Mouse (Mus musculus) hematopoietic stem cell, adult 5-6 weeks (primary cell): Measurements from ENCODE around the gene Sparcl1. TPM values are rescaled to one million over a fixed set of nuclear protein-coding genes. Genes with fewer than 3 reads are reported as not detected.

ENCODE experiments used
- ATAC-seq, 2 experiments: fragments of 125-278 bp in 1 of 2; replicated peaks in 1 of 2; 2 replicates each; pipeline ENCODE4 v1.8.0; 2016 to 2017; ENCODE audit warnings: inconsistent platforms in 2 of 2, mild to moderate bottlenecking in 2 of 2, moderate number of reproducible peaks in 2 of 2, low read depth in 1 of 2, moderate TSS enrichment in 1 of 2; ENCODE audit not compliant: low FRiP score in 2 of 2, poor library complexity in 2 of 2, severe bottlenecking in 2 of 2, insufficient read depth in 1 of 2, low TSS enrichment in 1 of 2
- total RNA-seq: library from RNA; stranded (forward); fragments of 172-1452, 232-1000 nt; gene quantifications from 2 replicates; pipeline ENCODE4 v1.2.3, GENCODE M21; 2017

The Sparcl1 gene
- not detected in 2 replicates for total RNA-seq

DNA sequence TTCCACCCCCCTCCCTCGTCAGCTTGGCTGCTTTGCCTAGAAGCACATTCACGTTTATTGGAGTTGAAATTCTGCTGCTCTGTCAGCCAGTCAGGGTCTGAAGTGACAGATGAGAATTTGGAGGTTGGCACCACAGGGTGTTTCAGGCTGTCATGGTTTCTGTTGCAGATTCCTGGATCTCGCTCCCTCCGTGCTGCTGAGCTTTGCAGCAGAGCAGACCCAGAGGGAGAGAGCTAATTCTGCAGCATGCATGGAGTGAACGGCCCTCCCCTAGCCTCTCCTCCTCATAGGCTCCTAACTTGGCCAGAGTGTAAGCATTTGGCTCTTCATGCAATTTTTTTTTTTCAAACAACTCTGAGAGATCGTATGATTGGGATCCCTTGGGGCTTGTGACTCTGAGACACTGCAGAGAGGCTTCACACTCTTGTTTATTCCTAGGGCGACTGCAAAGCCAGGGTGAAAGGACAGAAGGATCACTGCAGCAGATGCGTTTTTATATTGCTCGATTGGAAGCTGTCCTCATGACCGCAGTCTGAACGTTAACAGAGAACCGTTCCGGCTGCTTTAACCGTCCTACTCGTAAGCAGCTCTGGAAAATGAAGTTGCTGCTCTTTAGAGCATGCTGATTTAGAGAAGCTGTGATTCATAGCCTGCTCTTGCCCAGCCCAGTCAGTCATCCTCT is at the start of gene Sparcl1:
TSS of gene Sparcl1 (minus strand) at position 243 of the 682 bp plus-strand sequence.
- no peak for ATAC-seq

DNA sequence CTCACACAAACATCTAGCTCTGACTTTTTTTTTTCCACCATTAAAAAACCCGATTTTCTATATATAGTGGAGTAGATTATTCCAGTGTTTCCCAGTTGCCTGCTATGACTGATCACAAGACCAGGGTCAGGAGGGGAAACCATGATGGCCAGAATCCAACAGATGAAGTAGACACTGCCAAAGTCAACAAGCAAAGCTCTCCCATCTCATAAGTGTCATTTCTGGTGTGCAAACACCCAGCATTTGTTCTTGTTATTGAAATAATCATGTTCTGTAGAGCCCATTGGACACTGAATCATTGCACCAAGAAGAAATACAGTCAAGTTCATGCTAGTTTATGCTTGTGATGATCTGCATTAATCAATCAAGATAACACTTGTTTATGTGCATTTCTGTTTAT is 47.9 kb upstream of the Sparcl1 start:
- no peak for ATAC-seq

DNA sequence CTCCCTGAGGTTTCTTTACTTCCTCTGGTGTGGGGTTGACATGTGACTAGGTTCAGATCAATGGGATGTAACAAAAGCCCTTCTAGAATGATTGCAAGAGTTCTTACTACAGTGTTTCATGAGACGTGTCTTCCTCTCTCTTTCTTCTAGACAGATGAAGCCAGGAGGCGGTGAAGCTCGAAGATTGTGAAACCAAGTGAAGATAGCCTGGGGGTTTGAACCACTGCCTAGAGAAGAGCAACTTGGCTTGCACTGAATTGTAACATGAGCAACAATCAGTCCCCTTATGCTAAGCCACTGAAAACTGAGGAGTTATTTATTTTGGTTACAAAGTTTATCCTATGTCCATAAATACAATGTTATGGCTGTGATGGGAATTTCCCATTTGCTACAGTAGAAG is 47.0 kb upstream of the Sparcl1 start:
- no peak for ATAC-seq

DNA sequence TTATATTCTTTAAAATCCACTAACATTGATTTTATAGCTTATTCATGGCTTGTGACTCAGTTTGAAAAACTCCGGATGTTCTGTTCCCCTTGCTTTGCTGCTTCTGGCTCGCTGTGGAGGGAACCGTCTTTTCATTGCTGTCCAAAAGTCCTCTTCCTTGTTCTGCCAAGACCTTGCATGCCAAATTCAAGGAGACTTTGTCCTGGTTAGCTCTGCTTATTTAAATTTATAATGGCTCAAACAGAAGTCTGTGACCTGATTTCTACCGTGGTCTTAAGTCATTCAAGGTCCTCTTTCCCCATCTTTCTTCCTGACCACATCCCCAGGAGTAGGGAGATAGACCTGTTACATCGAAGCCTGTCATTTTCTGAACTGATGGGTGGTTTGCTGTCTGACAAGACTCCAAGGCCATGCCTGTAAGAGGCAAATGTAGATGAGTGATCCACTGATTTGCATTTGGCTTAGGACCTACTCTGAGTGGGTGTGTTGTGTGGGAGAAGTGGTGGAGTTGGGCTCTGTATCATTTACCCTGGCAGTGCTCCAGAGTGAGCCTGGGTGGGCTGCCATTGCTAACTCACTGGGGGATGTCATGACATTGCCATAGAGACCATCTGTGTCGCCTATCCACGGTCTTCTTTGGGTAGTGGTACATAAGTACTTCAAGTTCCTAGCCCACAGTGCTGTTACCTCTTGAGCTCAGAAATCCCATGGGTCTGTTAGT is 45.0 kb upstream of the Sparcl1 start:
- ATAC-seq, result no peak

DNA sequence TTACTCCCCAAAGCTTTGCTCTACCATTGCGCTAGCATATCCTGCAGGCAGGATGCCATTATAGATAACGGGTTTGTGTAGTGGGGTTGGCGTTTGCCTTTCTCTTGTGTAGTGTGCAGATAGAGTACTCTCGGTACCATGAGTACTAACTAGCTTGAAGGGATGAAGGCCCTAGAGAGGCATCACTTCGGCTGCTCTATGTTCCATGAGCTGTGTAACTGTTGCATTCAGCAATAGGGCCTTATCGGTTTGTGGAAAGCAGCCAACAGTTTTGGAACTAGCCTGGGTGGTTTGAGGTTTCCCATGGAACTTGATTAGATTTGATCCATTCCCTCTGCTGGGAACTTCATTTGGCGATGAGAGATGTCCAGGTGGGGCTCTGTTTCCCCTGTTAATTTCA is 44.2 kb upstream of the Sparcl1 start:
- ATAC-seq, result no peak

- ATAC-seq, result no peak
Observed at GRCm38 (mm10) chr5:104150196-104150595, 36.7 kb upstream of the Sparcl1 start.

DNA sequence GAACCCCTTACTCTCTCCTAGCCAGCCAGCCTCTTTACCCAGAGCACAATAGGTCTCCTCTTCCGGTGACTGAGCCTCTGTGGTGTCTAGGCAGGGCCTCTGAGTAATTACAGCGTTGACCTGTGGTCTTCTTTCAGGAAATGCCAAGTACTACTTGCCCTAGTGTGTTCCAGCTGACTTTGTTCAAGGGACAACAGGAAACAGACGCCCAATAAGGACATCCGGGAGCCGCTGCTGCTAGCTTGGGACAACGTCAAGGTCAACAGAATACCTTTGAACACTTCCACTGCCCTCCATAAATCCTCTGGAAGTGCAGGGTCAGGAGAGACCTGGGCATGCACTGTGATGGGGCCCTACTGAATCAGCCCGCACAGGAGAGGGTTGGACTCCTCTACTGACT is 35.8 kb upstream of the Sparcl1 start:
- ATAC-seq, result 0 out of 4 replicates have a peak, but pooled peaks of 1 of the 2 experiments have one; percentile 17

DNA sequence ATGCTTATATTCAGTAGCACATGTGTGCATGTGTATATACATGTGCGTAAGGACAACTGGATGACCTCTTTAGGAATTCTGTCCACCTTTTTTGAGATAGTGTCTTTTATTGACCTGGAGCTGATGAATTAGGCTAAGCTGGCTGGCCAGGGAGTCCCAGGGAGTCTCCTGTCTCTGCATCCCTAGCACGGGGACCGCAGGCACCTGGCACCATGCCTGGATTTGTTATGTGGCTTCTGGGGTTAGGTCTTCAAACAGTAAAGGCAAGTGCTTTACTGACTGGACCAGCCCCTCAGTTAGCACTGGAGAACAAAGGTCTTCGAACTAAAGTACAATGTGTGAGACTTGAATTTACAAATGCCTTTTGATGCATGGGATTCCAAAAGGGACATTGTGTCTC is 30.5 kb upstream of the Sparcl1 start:
- no peak for ATAC-seq

- ATAC-seq, result no peak; a peak in 1 of 4 replicates
Observed at GRCm38 (mm10) chr5:104141067-104141466, 27.5 kb upstream of the Sparcl1 start.

DNA sequence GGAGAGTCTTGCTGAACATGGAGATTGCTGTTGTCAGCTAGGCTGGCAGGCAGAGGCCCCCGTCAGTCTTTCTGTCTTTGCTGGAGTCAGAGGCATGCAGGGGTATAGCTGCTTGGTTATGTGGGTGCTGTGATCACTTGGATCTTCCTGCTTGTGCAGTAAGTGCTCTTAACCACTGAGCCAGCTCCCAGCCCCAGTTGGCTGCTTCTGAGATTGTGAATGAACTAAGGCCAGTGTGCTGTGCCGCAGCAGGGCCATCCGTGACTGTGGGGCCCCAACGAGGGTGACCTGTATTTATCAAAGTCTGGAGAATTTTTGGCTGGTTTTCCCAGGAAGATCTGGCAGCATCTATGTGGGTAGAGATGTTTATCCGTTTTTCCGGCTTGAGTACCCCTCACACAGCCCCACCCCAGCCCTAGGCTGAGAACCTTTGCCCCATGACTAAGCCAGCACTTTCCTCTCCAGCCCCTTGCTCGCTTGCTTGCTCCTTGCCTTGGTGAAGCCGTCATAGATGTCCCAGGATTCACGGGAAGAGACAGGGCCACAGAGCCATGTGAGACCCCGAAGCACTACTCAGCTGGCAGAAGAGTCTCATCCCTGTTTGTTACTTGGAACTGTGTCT is 24.5 kb upstream of the Sparcl1 start:
- ATAC-seq, result no peak

GRCm38 (mm10) chr5:104133752-104134151 is 20.2 kb upstream of the Sparcl1 start:
- ATAC-seq, result no peak

DNA sequence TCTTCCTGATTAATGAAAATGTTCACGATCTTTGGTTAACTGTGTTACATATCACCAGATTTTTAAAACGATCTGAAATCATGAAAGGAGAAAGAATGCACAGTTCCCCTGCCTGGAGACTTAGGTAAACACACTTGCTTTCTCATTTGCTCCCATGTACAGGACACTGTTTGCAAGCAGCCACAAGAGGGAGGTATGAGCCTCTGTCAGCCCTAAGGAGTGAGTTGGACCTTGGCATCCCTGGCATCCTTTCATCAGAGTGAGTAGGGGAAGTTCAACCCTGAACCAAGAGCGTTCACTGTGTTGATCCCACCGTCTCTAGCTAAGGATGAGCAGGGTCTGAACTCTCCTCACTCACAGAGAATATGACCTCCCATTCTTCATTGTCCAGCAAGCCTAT is 18.0 kb upstream of the Sparcl1 start:
- ATAC-seq, result peak; percentile 64 to 81

- ATAC-seq, result no peak
Observed at GRCm38 (mm10) chr5:104130891-104131290, 17.4 kb upstream of the Sparcl1 start.

- no peak for ATAC-seq
Observed at GRCm38 (mm10) chr5:104128281-104129031, 14.9 kb upstream of the Sparcl1 start.

DNA sequence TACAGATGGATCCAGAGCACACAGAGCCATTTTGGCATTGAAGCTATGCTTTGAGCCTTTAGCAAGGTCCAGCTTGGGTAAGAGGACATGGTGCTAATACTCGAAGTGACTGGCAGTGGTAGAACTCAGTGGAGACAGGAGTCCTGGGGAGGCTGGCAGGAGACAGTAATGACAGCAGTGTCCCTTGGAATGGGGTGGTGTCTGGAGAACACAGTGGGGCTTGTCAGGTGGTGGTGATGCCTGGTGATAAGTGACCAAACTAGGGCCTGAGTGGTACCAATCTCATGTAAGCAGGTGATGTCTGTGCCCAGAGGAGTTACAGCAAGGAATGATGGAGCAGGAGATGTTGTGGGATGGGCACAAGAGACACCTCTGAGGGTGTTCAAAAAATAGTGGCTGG is 13.8 kb upstream of the Sparcl1 start:
- no peak for ATAC-seq

GRCm38 (mm10) chr5:104126561-104127320 is 13.2 kb upstream of the Sparcl1 start:
- ATAC-seq, result no peak

GRCm38 (mm10) chr5:104124016-104124658 is 10.6 kb upstream of the Sparcl1 start:
- no peak for ATAC-seq
